Mouse (Mus musculus) midbrain, embryonic 11.5 days (tissue): ENCODE measurements around the gene Nadsyn1. TPM values are rescaled to one million over a fixed set of nuclear protein-coding genes. Genes with fewer than 3 reads are reported as not detected.

Experiments
- ATAC-seq: fragments of 200-750 bp; cut with Nextera tagmentation; 2 replicates; pipeline ENCODE4 v1.8.0; 2017; ENCODE audit warnings: moderate TSS enrichment, moderate library complexity; ENCODE audit not compliant: low FRiP score
- DNase-seq: peaks from one replicate; pipeline ENCODE4 v3.0.0; 2015; ENCODE audit warnings: low spot score; ENCODE audit errors: missing footprints
- H3K27ac ChIP-seq: fragments of 300-500 bp; sonication (generic); 2 replicates; pipeline ENCODE4 v1.5.1; 2014; ENCODE audit warnings: low read depth, low read length
- H3K27me3 ChIP-seq: fragments of 300-500 bp; sonication (generic); 2 replicates; pipeline ENCODE4 v1.6.1; 2014; ENCODE audit warnings: mild to moderate bottlenecking, low read length, moderate library complexity, mixed read lengths; ENCODE audit not compliant: control insufficient read depth, insufficient read depth
- H3K36me3 ChIP-seq: fragments of 300-500 bp; sonication (generic); 2 replicates; pipeline ENCODE4 v1.6.1; 2014; ENCODE audit warnings: mild to moderate bottlenecking, low read length, moderate library complexity, mixed read lengths; ENCODE audit not compliant: control insufficient read depth, insufficient read depth
- H3K4me1 ChIP-seq: fragments of 300-500 bp; sonication (generic); 2 replicates; pipeline ENCODE4 v1.6.1; 2014; ENCODE audit warnings: low read length; ENCODE audit not compliant: control insufficient read depth, insufficient read depth
- H3K4me2 ChIP-seq: fragments of 300-500 bp; sonication (generic); 2 replicates; pipeline ENCODE4 v1.6.1; 2014; ENCODE audit warnings: mild to moderate bottlenecking, moderate library complexity
- H3K4me3 ChIP-seq: fragments of 300-500 bp; sonication (generic); 2 replicates; pipeline ENCODE4 v1.5.1; 2014; ENCODE audit warnings: low read depth, low read length
- H3K9ac ChIP-seq: fragments of 300-500 bp; sonication (generic); 2 replicates; pipeline ENCODE4 v1.6.1; 2014; ENCODE audit warnings: low read length
- H3K9me3 ChIP-seq: fragments of 300-500 bp; sonication (generic); 2 replicates; pipeline ENCODE4 v1.6.1; 2016; ENCODE audit warnings: low read length; ENCODE audit not compliant: control insufficient read depth
- WGBS: fragments of 180-500 bp; shearing (Covaris S2); extraction: QIAGEN DNeasy Blood & Tissue Kit; methylation state at CpG from one replicate; pipeline ENCODE4 v1.1.7; 2014; 5-methylcytosine and 5-hydroxymethylcytosine counted together
- polyA plus RNA-seq: library from polyadenylated mRNA; unstranded; fragments of >200 nt; fragmentation: Nextera tagmentation; extraction: Ambion mirVana; gene quantifications from 2 replicates; pipeline ENCODE4 v1.2.1, GENCODE M21; 2014

Gene Nadsyn1
- polyA plus RNA-seq, 1 experiment from 2014 or later = 7.9 TPM

DNA sequence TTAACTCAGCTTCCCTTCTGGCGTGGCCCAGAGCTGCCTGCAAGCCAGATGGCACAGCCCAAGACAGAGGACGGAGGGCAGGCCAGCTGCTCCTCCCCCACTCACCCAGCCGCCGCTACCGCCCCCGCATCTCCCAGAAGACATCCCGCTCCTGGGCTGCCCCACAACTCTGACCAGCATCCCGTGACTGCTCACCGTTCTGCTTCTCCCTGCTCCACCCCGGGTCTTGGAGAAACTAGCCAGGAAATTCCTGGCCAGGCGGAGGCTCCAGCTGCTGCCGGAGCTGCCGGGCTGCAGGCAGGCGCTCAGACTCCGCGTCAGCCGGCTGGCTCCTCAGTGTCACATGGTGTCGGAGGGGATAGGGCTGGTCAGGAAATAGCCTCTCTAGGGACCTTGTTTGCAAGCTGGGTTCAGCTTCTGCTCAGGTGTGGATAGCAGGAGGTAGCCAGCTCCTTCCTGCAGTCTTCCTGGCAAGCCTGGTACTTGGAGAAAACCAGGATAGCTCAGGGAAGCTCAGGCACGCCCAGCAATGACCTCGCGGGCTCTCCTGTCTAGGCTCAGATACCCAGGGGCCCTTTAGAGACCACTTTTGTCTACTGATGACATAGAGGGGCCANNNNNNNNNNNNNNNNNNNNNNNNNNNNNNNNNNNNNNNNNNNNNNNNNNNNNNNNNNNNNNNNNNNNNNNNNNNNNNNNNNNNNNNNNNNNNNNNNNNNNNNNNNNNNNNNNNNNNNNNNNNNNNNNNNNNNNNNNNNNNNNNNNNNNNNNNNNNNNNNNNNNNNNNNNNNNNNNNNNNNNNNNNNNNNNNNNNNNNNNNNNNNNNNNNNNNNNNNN lies 38.4 kb downstream of the Nadsyn1 start, which contains the start of gene Mrgpre:
Gene Mrgpre (minus strand): TSS at position 505 of the 834 bp plus-strand sequence.
- whole genome bisulfite sequencing = 4% methylated on average over 21 of the region's 21 CpGs
- Histone ChIP-seq H3K36me3 (no peaks in the 10 kb centered on the region), H3K9ac (peak within 1 kb of the TSS; percentile 65), H3K27ac (no peak within 1 kb of the TSS; the same call in 1 of the 2 replicates), H3K4me3 (peak within 1 kb of the TSS; percentile 34), H3K4me1 (peaks cover 11% of the 10 kb centered on the region), H3K4me2 (peak within 1 kb of the TSS; percentile 56), H3K27me3 (no peaks in the 10 kb centered on the region), H3K9me3 (no peaks in the 10 kb centered on the region)
- peak; percentile 94 for DNase-seq
- peak; percentile 91 for ATAC-seq

DNA sequence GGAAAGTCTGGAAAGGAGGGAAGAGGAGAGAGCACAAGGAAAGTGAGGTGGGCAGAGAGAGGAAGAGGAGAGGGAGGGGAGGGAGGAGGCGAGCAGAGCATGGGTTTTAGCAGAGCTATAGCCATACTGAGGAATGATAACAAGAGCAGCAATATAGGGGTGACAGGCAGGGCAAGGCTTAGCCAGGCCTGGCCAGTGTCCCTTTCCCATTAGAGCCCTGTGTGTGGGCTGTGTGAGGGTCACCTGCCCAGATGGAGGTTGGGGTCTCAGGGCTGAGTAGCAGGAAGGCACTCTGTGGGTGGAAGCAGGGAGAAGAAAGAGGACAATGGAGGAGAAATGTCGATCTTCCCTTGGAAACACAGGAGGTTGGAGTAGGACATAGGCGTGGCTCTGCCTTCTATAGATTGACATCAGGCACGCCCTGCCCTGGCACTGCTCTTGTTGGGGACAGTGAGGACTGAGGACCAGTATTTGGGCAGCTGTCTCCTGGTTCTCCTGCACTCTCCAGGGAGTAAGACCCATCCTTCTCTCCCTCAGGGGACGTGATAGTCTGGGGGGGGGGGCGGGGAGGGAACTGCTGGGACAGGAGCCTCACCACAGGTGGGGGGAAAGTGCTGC lies 39.2 kb downstream of the Nadsyn1 start:
- 15% methylated on average over 6 of the region's 6 CpGs for WGBS
- peak; percentile 68 for ATAC-seq

DNA sequence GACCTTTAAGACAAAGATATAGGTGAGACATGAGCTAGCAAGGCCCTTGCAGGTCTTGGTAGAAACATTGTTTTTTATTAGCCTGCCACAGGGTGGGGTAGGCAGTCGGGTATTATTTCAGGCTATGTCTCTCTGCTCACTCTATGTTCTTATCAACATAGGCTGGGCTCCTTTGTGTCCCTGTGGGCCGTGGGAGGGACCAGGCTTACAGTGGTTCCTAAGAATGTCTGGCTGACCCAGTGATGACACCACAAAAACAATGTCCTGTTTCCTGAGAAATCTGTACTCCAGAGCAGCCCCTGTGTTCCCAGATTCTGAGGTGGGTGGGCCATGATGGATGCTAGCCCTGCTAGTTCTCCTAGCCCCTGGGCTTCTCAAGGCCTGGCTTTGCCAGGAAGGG lies 45.3 kb downstream of the Nadsyn1 start:
- Histone ChIP-seq H3K27me3 (no peaks in the 10 kb centered on the region), H3K36me3 (no peaks in the 10 kb centered on the region), H3K4me3 (no peak overlapping the region), H3K9me3 (no peaks in the 10 kb centered on the region), H3K4me2 (no peak overlapping the region), H3K27ac (no peak overlapping the region), H3K9ac (no peak overlapping the region), H3K4me1 (no peaks in the 10 kb centered on the region; the same call in 1 of the 2 replicates)
- ATAC-seq (no peak), DNase-seq (no peak)
- 69% methylated on average over 2 of the region's 2 CpGs for WGBS

More for the DNA sequence above, 39.2 kb downstream of the Nadsyn1 start:
- no peak overlapping the region for H3K27ac ChIP-seq
- peaks cover 11% of the 10 kb centered on the region for H3K4me1 ChIP-seq
- peak; percentile 90 for DNase-seq
- no peaks in the 10 kb centered on the region for H3K27me3 ChIP-seq
- H3K9me3 ChIP-seq = no peaks in the 10 kb centered on the region
- no peaks in the 10 kb centered on the region for H3K36me3 ChIP-seq
- peak overlapping the region; percentile 34 for H3K4me3 ChIP-seq
- H3K4me2 ChIP-seq = peak overlapping the region; percentile 56
- peak overlapping the region; percentile 65 for H3K9ac ChIP-seq

DNA sequence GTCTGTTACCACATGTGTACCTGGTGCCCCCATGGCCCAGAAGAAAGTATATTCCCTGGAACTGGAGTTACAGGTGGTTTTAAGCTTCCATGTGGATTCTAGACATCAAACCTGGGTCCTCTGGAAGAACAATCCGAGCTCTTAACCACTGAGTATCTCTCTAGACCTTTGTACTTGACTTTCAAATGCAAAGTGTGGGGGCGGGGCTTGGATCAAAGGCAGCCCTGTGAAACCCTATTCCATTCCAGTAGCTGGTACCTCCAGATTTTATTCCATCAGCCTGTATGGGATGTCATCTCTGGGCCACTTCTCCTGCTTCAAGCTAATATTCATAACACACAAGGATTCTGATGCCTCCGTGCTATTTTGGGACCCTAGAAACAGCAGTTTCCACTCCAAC lies 46.5 kb downstream of the Nadsyn1 start:
- no peaks in the 10 kb centered on the region for H3K27me3 ChIP-seq
- no peaks in the 10 kb centered on the region for H3K4me1 ChIP-seq
- H3K4me3 ChIP-seq = no peak overlapping the region
- ATAC-seq (no peak), DNase-seq (no peak)
- H3K9ac ChIP-seq = no peak overlapping the region
- H3K36me3 ChIP-seq = no peaks in the 10 kb centered on the region
- H3K4me2 ChIP-seq = no peak overlapping the region
- WGBS = 32% methylated on average over 3 of the region's 3 CpGs
- no peak overlapping the region for H3K27ac ChIP-seq
- no peaks in the 10 kb centered on the region for H3K9me3 ChIP-seq

DNA sequence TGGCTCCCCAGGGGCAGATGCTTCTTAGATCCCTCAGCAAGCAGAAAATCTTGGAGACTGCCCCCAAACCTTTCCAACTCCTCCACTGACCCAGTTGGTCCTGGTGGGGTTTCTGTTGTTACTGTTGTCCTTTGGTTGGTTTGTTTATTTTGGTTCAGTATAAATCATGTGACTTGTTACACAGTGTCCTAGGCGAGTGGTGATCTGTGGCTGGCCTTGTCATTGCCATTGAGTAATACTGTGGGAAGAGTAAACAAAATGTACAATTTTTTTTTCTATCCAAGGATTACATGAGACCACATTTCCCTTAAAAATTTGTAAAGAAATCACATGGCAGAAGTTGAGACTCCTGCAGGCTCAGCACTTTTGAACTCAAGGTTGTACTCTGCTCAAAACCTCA lies 53.2 kb downstream of the Nadsyn1 start:
- ATAC-seq = no peak
- H3K4me1 ChIP-seq = no peaks in the 10 kb centered on the region
- H3K4me2 ChIP-seq = no peak overlapping the region
- H3K27me3 ChIP-seq = no peaks in the 10 kb centered on the region
- no peak overlapping the region for H3K4me3 ChIP-seq
- H3K36me3 ChIP-seq = no peaks in the 10 kb centered on the region
- WGBS = 64% methylated on average over 1 of the region's 1 CpGs
- no peak overlapping the region for H3K9ac ChIP-seq
- H3K9me3 ChIP-seq = no peaks in the 10 kb centered on the region
- no peak for DNase-seq
- no peak overlapping the region for H3K27ac ChIP-seq

DNA sequence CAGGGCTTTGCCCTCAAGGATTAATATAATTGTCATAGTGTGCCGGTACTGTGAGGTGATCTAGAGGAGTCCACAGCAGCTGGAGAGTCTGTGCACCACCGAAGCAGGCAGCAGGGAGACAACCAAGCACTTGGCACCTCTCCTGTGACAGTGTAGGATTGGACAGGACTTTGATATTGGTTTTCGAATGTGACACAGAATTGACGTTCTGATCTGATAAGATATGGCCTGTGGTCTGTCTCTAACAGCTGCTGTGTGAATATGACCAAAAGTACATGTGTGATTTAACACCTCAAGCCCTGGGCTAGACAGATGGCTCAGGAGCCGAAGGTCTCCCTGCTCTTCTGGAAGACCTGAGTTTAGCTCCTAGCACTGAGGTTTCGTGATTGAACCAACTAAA lies 54.4 kb downstream of the Nadsyn1 start:
- 79% methylated on average over 6 of the region's 6 CpGs for WGBS
- no peak overlapping the region for H3K4me2 ChIP-seq
- DNase-seq = no peak
- H3K27me3 ChIP-seq = no peaks in the 10 kb centered on the region
- no peak overlapping the region for H3K27ac ChIP-seq
- no peaks in the 10 kb centered on the region for H3K9me3 ChIP-seq
- H3K36me3 ChIP-seq = no peaks in the 10 kb centered on the region
- H3K4me3 ChIP-seq = no peak overlapping the region
- no peaks in the 10 kb centered on the region for H3K4me1 ChIP-seq
- ATAC-seq = no peak
- H3K9ac ChIP-seq = no peak overlapping the region

DNA sequence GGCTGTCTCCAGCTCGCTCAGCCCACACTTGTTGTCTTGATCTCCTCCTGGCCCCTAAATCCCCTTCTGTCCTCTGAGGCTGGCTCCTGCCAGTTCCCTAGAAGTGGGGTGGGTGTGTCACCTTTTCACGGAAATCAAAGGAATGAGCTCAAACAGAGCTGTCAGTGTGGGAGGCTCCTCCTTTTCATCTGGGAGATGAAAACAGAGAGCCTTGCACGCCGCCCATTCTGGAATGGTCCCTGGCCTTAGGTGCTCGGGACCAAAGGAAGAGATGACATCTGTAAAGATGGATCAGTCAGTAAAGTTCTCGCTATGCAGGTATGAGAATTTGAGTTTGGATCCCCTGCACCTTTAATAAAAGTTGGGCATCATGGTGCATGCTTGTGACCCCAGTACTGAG lies 55.8 kb downstream of the Nadsyn1 start, which contains the start of gene Mrgprg:
Gene Mrgprg (minus strand): TSS at position 101 of the 400 bp plus-strand sequence.
- ATAC-seq = no peak
- Histone ChIP-seq H3K27ac (no peak within 1 kb of the TSS), H3K4me1 (no peaks in the 10 kb centered on the region), H3K4me3 (no peak within 1 kb of the TSS), H3K4me2 (no peak within 1 kb of the TSS), H3K9ac (no peak within 1 kb of the TSS), H3K36me3 (no peaks in the 10 kb centered on the region), H3K27me3 (no peaks in the 10 kb centered on the region), H3K9me3 (no peaks in the 10 kb centered on the region)
- DNase-seq = no peak
- 39% methylated on average over 6 of the region's 6 CpGs for WGBS

DNA sequence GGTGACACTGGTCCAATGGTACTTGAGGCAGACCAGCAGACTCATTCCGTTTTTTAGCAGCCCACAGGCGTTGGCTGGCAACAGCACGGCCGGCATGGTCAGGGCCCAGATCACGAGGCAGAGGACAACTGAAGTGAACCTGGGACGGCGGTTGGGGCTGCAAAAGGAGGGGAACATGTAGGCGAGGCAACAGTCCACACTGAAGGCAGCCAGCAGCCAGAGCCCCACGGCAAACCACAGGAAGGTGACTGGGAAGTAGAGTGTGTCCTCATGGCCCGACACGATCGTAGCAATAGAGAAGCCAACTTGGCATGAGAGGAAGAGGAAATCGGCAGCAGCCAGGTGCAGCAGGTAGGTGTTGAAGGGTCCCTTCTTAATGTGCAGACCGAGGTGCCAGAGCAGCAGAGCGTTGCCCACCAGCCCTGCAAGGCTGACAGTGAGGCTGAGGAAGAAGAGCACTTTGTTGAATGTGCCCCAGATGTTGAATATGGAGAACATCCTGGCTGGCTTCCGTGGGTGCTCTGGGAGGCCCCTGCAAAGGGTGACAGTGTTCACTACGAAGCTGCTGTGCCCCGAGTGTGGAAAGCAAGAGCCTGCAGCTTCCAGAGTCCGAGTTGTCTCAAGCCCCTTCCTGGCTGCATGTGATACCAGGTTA lies 57.6 kb downstream of the Nadsyn1 start:
- DNase-seq = no peak
- 79% methylated on average over 19 of the region's 19 CpGs for WGBS

DNA sequence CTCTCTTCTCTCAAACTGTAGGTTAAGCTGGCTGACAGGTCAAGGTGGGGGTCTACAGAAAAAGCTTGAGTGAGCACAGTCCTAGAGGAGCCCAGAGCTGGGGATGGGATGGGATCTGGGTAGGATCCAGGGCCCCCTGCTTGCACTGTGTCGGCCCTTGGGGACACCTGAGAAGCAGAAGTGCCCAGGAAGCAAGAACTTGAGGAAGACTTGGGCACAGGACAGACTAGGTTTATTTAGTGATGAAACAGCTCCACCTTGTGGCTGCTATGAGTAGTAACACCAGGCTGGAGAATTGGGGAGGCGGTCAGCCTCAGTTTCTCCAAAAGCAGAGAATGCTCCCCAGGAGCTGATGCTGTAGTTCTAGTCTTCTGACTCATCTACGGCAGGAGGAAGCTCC lies 58.9 kb downstream of the Nadsyn1 start:
- no peaks in the 10 kb centered on the region for H3K36me3 ChIP-seq
- no peak overlapping the region for H3K4me2 ChIP-seq
- no peak overlapping the region for H3K9ac ChIP-seq
- no peak overlapping the region for H3K27ac ChIP-seq
- 28% methylated on average over 3 of the region's 3 CpGs for WGBS
- no peak overlapping the region for H3K4me3 ChIP-seq
- no peaks in the 10 kb centered on the region for H3K9me3 ChIP-seq
- DNase-seq (peak; percentile 88), ATAC-seq (peak; percentile 50)
- no peaks in the 10 kb centered on the region for H3K27me3 ChIP-seq
- no peaks in the 10 kb centered on the region for H3K4me1 ChIP-seq

More for the DNA sequence above, 57.6 kb downstream of the Nadsyn1 start:
- Histone ChIP-seq H3K4me1 (no peaks in the 10 kb centered on the region), H3K36me3 (no peaks in the 10 kb centered on the region), H3K4me3 (no peak overlapping the region), H3K9me3 (no peaks in the 10 kb centered on the region), H3K4me2 (no peak overlapping the region), H3K9ac (no peak overlapping the region), H3K27ac (no peak overlapping the region), H3K27me3 (no peaks in the 10 kb centered on the region)
- no peak for ATAC-seq
